Mouse (Mus musculus) small intestine, adult 2 months (tissue): ENCODE results near the gene Tbl1x. TPM values are rescaled to one million over a fixed set of nuclear protein-coding genes. Genes with fewer than 3 reads are reported as not detected.

Experiments
- H3K27ac ChIP-seq: fragments of 200-500 bp; 2 replicates; pipeline ENCODE4 v1.5.1; 2012; ENCODE audit warnings: low read depth, low read length, control low read depth, inconsistent platforms; ENCODE audit not compliant: insufficient read depth
- H3K27me3 ChIP-seq: fragments of 200-500 bp; 2 replicates; pipeline ENCODE4 v1.6.1; 2012; ENCODE audit warnings: mild to moderate bottlenecking, moderate library complexity, low read length, inconsistent platforms; ENCODE audit not compliant: control insufficient read depth, insufficient read depth
- H3K36me3 ChIP-seq: fragments of 200-500 bp; 2 replicates; pipeline ENCODE4 v1.6.1; 2012; ENCODE audit warnings: mild to moderate bottlenecking, low read length, control low read depth, inconsistent platforms; ENCODE audit not compliant: control insufficient read depth, insufficient read depth
- H3K4me1 ChIP-seq: fragments of 200-500 bp; 2 replicates; pipeline ENCODE4 v1.6.1; 2012; ENCODE audit warnings: low read length, inconsistent platforms, mixed read lengths; ENCODE audit not compliant: control insufficient read depth, insufficient read depth, insufficient read length
- H3K4me3 ChIP-seq: fragments of 200-500 bp; 2 replicates; pipeline ENCODE4 v1.5.1; 2012; ENCODE audit warnings: low read depth, mild to moderate bottlenecking, control low read depth, inconsistent platforms, low read length, moderate library complexity
- CTCF ChIP-seq: fragments of 200-500 bp; IDR thresholded peaks from 2 replicates; pipeline ENCODE4 v1.5.1; 2012; ENCODE audit warnings: low read depth, mild to moderate bottlenecking, control low read depth, inconsistent platforms, low read length, moderate library complexity, mixed read lengths; ENCODE audit not compliant: insufficient replicate concordance, insufficient read length; ENCODE audit errors: extremely low read depth
- POLR2A ChIP-seq: fragments of 200-500 bp; IDR thresholded peaks from 2 replicates; pipeline ENCODE4 v1.6.1; 2012; ENCODE audit warnings: low read depth, mild to moderate bottlenecking, control low read depth, inconsistent platforms, low read length, moderate library complexity
- WGBS: fragments of 180-500 bp; shearing (Covaris S2); methylation state at CpG from one replicate; pipeline ENCODE4 v1.1.7; 2018; 5-methylcytosine and 5-hydroxymethylcytosine counted together
- polyA plus RNA-seq: library from polyadenylated mRNA; depleted of rRNA; stranded (reverse); fragments of >200 nt; gene quantifications from 2 replicates; pipeline ENCODE4 v1.2.3, GENCODE M21; 2012

Tbl1x gene
- polyA plus RNA-seq, 1 experiment = 6.4 TPM

GRCm38 (mm10) chrX:77607488-77607887 lies 96.7 kb downstream of the Tbl1x start:
- 21% methylated on average over 1 of the region's 1 CpGs for WGBS
- Histone ChIP-seq H3K4me1 (peaks cover 2% of the 10 kb centered on the region; the same call in 1 of the 2 replicates), H3K27ac (no peak overlapping the region), H3K27me3 (no peaks in the 10 kb centered on the region), H3K4me3 (no peak overlapping the region), H3K36me3 (no peaks in the 10 kb centered on the region)
- TF ChIP-seq CTCF (no peak), POLR2A (no peak)

GRCm38 (mm10) chrX:77608947-77609703 lies 98.3 kb downstream of the Tbl1x start:
- TF ChIP-seq POLR2A = no peak
- TF ChIP-seq CTCF = no peak

GRCm38 (mm10) chrX:77611938-77612337 lies 101.1 kb downstream of the Tbl1x start:
- TF ChIP-seq POLR2A = no peak
- no peak for TF ChIP-seq CTCF
- Histone ChIP-seq H3K27me3 (no peaks in the 10 kb centered on the region), H3K4me3 (no peak overlapping the region), H3K36me3 (no peaks in the 10 kb centered on the region), H3K27ac (no peak overlapping the region), H3K4me1 (peaks cover 2% of the 10 kb centered on the region; the same call in 1 of the 2 replicates)
- WGBS = 66% methylated on average over 3 of the region's 3 CpGs

More at GRCm38 (mm10) chrX:77608947-77609703, 98.3 kb downstream of the Tbl1x start:
- Histone ChIP-seq H3K4me1 (peaks cover 2% of the 10 kb centered on the region; the same call in 1 of the 2 replicates), H3K36me3 (no peaks in the 10 kb centered on the region), H3K4me3 (no peak overlapping the region), H3K27ac (no peak overlapping the region), H3K27me3 (no peaks in the 10 kb centered on the region)
- 20% methylated on average over 2 of the region's 2 CpGs for whole genome bisulfite sequencing

- TF ChIP-seq POLR2A (no peak), CTCF (no peak)
- H3K4me3 ChIP-seq = no peak overlapping the region
- 88% methylated on average over 1 of the region's 1 CpGs for WGBS
These were observed 102.2 kb downstream of the Tbl1x start for GRCm38 (mm10) chrX:77613041-77613440.

GRCm38 (mm10) chrX:77615735-77616293 lies 105.0 kb downstream of the Tbl1x start:
- H3K27me3 ChIP-seq = no peaks in the 10 kb centered on the region
- H3K4me3 ChIP-seq = no peak overlapping the region
- no peak for TF ChIP-seq CTCF
- no peak for TF ChIP-seq POLR2A
- WGBS = 83% methylated on average over 4 of the region's 4 CpGs
- H3K4me1 ChIP-seq = no peaks in the 10 kb centered on the region
- H3K27ac ChIP-seq = no peak overlapping the region
- H3K36me3 ChIP-seq = no peaks in the 10 kb centered on the region

More at GRCm38 (mm10) chrX:77613041-77613440, 102.2 kb downstream of the Tbl1x start:
- no peak overlapping the region for H3K27ac ChIP-seq
- H3K36me3 ChIP-seq = no peaks in the 10 kb centered on the region
- no peaks in the 10 kb centered on the region for H3K4me1 ChIP-seq
- no peaks in the 10 kb centered on the region for H3K27me3 ChIP-seq

GRCm38 (mm10) chrX:77617368-77618144 lies 106.7 kb downstream of the Tbl1x start:
- Histone ChIP-seq H3K27me3 (no peaks in the 10 kb centered on the region), H3K36me3 (no peaks in the 10 kb centered on the region), H3K27ac (no peak overlapping the region), H3K4me1 (no peaks in the 10 kb centered on the region), H3K4me3 (no peak overlapping the region)
- WGBS = 68% methylated on average over 6 of the region's 6 CpGs
- TF ChIP-seq POLR2A (no peak), CTCF (no peak)

GRCm38 (mm10) chrX:77630439-77630838 lies 119.6 kb downstream of the Tbl1x start:
- Histone ChIP-seq H3K36me3 (no peaks in the 10 kb centered on the region), H3K4me3 (no peak overlapping the region), H3K27me3 (no peaks in the 10 kb centered on the region), H3K27ac (no peak overlapping the region), H3K4me1 (no peaks in the 10 kb centered on the region)
- WGBS = 70% methylated on average over 2 of the region's 2 CpGs
- TF ChIP-seq CTCF (no peak), POLR2A (no peak)
